Mouse (Mus musculus): ENCODE measurements around the gene Hcrt. TPM values are rescaled to one million over a fixed set of nuclear protein-coding genes. Genes with fewer than 3 reads are reported as not detected.

Gene Hcrt
- polyA plus RNA-seq, 2 experiments from 2014 or later, result not detected

- no peak for ATAC-seq
Measured at GRCm38 (mm10) chr11:100766726-100767125, 4.0 kb upstream of the Hcrt start.

- peak; percentile 62 for ATAC-seq
Measured at GRCm38 (mm10) chr11:100761547-100762045, 1.1 kb downstream of the Hcrt start.

GRCm38 (mm10) chr11:100759611-100760233 lies 3.0 kb downstream of the Hcrt start, which contains the start of gene Kcnh4:
TSS of gene Kcnh4 (minus strand) at chr11:100759942.
- peak; percentile 81 for ATAC-seq

- ATAC-seq, result no peak
Measured at GRCm38 (mm10) chr11:100758707-100759610, 3.8 kb downstream of the Hcrt start.

- no peak for ATAC-seq
Measured at GRCm38 (mm10) chr11:100757566-100757965, 5.2 kb downstream of the Hcrt start.

GRCm38 (mm10) chr11:100756476-100756875 lies 6.3 kb downstream of the Hcrt start:
- no peak for ATAC-seq

- ATAC-seq, result no peak
Measured at GRCm38 (mm10) chr11:100754693-100755057, 8.1 kb downstream of the Hcrt start.

GRCm38 (mm10) chr11:100754021-100754692 lies 8.6 kb downstream of the Hcrt start:
- no peak for ATAC-seq

- ATAC-seq, result no peak
Measured at GRCm38 (mm10) chr11:100752294-100752693, 10.4 kb downstream of the Hcrt start.

- ATAC-seq, result no peak
Measured at GRCm38 (mm10) chr11:100750127-100750526, 12.6 kb downstream of the Hcrt start.

GRCm38 (mm10) chr11:100749469-100749868 lies 13.3 kb downstream of the Hcrt start:
- no peak for ATAC-seq

GRCm38 (mm10) chr11:100748620-100749019 lies 14.1 kb downstream of the Hcrt start:
- ATAC-seq, result no peak

GRCm38 (mm10) chr11:100747114-100747513 lies 15.6 kb downstream of the Hcrt start:
- no peak for ATAC-seq

- ATAC-seq, result no peak
Measured at GRCm38 (mm10) chr11:100746546-100746945, 16.2 kb downstream of the Hcrt start.

- ATAC-seq, result peak; percentile 65
Measured at GRCm38 (mm10) chr11:100745085-100745484, 17.6 kb downstream of the Hcrt start.

GRCm38 (mm10) chr11:100741348-100741747 lies 21.4 kb downstream of the Hcrt start:
- no peak for ATAC-seq

GRCm38 (mm10) chr11:100738749-100739148 lies 24.0 kb downstream of the Hcrt start:
- ATAC-seq, result no peak

GRCm38 (mm10) chr11:100738066-100738604 lies 24.6 kb downstream of the Hcrt start, which contains the start of gene Rab5c:
TSS of gene Rab5c (minus strand) at chr11:100738215.
- ATAC-seq, result peak; percentile 97

- ATAC-seq, result no peak
Measured at GRCm38 (mm10) chr11:100737105-100737733, 25.5 kb downstream of the Hcrt start.

- no peak for ATAC-seq
Measured at GRCm38 (mm10) chr11:100736746-100737080, 26.0 kb downstream of the Hcrt start.

GRCm38 (mm10) chr11:100735954-100736745 lies 26.6 kb downstream of the Hcrt start:
- no peak for ATAC-seq
